ENCODE assay signal across 8 mouse cellular contexts in genomic region chr15:102324654-102325473, GRCm38 (mm10). TPM values are rescaled to one million over a fixed set of nuclear protein-coding genes. Genes with fewer than 3 reads are reported as not detected.
A peak's percentile ranks its signal among the peaks of the same experiment; 100 is the strongest.
DNase-seq lines count a peak whose midpoint lies in the region; ATAC-seq and TF ChIP-seq lines count a peak whose summit lies in the region.

No protein-coding gene starts in this region.

- H3K36me3 ChIP-seq in ES-E14 (ENCODE audit: control insufficient read depth, insufficient read depth, low read length, poor library complexity, severe bottlenecking): peaks cover 30% of the 10 kb centered on the region
- peaks cover 34% of the 10 kb centered on the region for H3K36me3 ChIP-seq in hindbrain, embryonic 13.5 days
- H3K36me3 ChIP-seq in liver, embryonic 13.5 days: peaks cover 67% of the 10 kb centered on the region

- H3K9ac ChIP-seq in ES-E14 (ENCODE audit: insufficient read depth, low read depth, low read length, poor library complexity, severe bottlenecking): peak overlapping the region; percentile 13; the same call in 1 of the 2 replicates
- H3K9ac ChIP-seq in hindbrain, embryonic 13.5 days: no peak overlapping the region
- no peak overlapping the region for H3K9ac ChIP-seq in liver, embryonic 13.5 days

- in situ Hi-C loops in ES-E14 (cut with MboI; ENCODE audit: low sequenced_read_pairs in 2 of 2, unreplicated experiment in 2 of 2): no loop called here

- H3K4me1 ChIP-seq in ES-E14 (ENCODE audit: control insufficient read depth in 2 of 2, insufficient read depth in 2 of 2, low read length in 2 of 2, poor library complexity in 1 of 2): peaks cover 1 to 2% of the 10 kb centered on the region in 2 experiments; a peak in 1 of 4 replicates
- peaks cover 13% of the 10 kb centered on the region for H3K4me1 ChIP-seq in hindbrain, embryonic 13.5 days (replicated peaks)
- H3K4me1 ChIP-seq in liver, embryonic 13.5 days (replicated peaks): peaks cover 14% of the 10 kb centered on the region

- ATAC-seq in hindbrain, embryonic 13.5 days (ENCODE audit: low FRiP score): no peak
- no peak for ATAC-seq in liver, embryonic 13.5 days (ENCODE audit: low read depth)

- WGBS in hindbrain, embryonic 13.5 days: 81% methylated on average over 12 of the region's 12 CpGs
- 70% methylated on average over 12 of the region's 12 CpGs for WGBS in liver, embryonic 13.5 days (ENCODE audit: insufficient replicate concordance)

- H3K9me3 ChIP-seq in ES-E14 (ENCODE audit: control insufficient read depth, insufficient read depth, low read depth, low read length): no peaks in the 10 kb centered on the region
- H3K9me3 ChIP-seq in hindbrain, embryonic 13.5 days: no peaks in the 10 kb centered on the region
- no peaks in the 10 kb centered on the region for H3K9me3 ChIP-seq in liver, embryonic 13.5 days (replicated peaks)

- H3K27me3 ChIP-seq in hindbrain, embryonic 13.5 days: no peaks in the 10 kb centered on the region
- no peaks in the 10 kb centered on the region for H3K27me3 ChIP-seq in liver, embryonic 13.5 days

- H3K27ac ChIP-seq in ES-E14 (ENCODE audit: insufficient read depth, low read depth, low read length, poor library complexity, severe bottlenecking): no peak overlapping the region
- no peak overlapping the region for H3K27ac ChIP-seq in hindbrain, embryonic 13.5 days
- 0 out of 2 replicates have a peak overlapping the region, but pooled peaks have one; percentile 2 for H3K27ac ChIP-seq in liver, embryonic 13.5 days

- peak; percentile 16 to 51 for DNase-seq in heart, adult 18-20 months
- no peak for DNase-seq in heart, adult 11 months
- no peak for DNase-seq in ES-E14 (ENCODE audit: low read depth, low spot score)
- no peak for DNase-seq in liver, embryonic 13.5 days
- DNase-seq in layer of hippocampus, postnatal 10 days (ENCODE audit: low spot score in 2 of 2): no peak
- DNase-seq in frontal cortex, adult 2 months (ENCODE audit: extremely low spot score in 1 of 2, low spot score in 1 of 2): no peak
- DNase-seq in layer of hippocampus, adult 9-11 months: no peak

- H3K4me2 ChIP-seq in hindbrain, embryonic 13.5 days: peak overlapping the region; percentile 85
- H3K4me2 ChIP-seq in liver, embryonic 13.5 days: peak overlapping the region; percentile 75

- H3K4me3 ChIP-seq in ES-E14 (ENCODE audit: insufficient read depth in 1 of 2, low read depth in 1 of 2, low read length in 2 of 2, poor library complexity in 1 of 2, severe bottlenecking in 1 of 2): peak overlapping the region; percentile 44 to 89
- H3K4me3 ChIP-seq in hindbrain, embryonic 13.5 days: peak overlapping the region; percentile 89; the same call in 1 of the 2 replicates
- 0 out of 2 replicates have a peak overlapping the region, but pooled peaks have one; percentile 15 for H3K4me3 ChIP-seq in liver, embryonic 13.5 days (replicated peaks)

TF ChIP-seq in ES-E14, 5 proteins besides CTCF, POLR2A, EP300 and RAD21:
- TF ChIP-seq CHD2 (IDR thresholded peaks at IDR 0.05; ENCODE audit: low read depth, low read length) (no peak), ZNF384 (IDR thresholded peaks at IDR 0.05; ENCODE audit: low read depth, low read length) (no peak), HCFC1 (IDR thresholded peaks at IDR 0.05; ENCODE audit: borderline replicate concordance, insufficient read depth, low read length) (no peak), MAFK (IDR thresholded peaks at IDR 0.05; ENCODE audit: insufficient read depth, low read depth, low read length) (no peak), ZC3H11A (IDR thresholded peaks at IDR 0.05; ENCODE audit: borderline replicate concordance, low read depth, low read length) (no peak)
TF ChIP-seq in ES-E14: peak in this region for 0.

RNA-seq across cellular contexts. Expression of gene Pfdn5, which starts 1.1 kb away (rescaled TPM):
- 100 to 1,000 TPM; 340 to 348 TPM for total RNA-seq in heart, adult 18-20 months (2021)
- 139 and 201 TPM in 2 replicates for total RNA-seq in ES-E14 (2012; rRNA removed)
- 502 and 514 TPM in 2 replicates for polyA plus RNA-seq in hindbrain, embryonic 13.5 days (2015; fragmentation: Nextera tagmentation; extraction: Ambion mirVana)
- polyA plus RNA-seq in liver, embryonic 13.5 days (2015; fragmentation: Nextera tagmentation; extraction: Ambion mirVana): 133 and 151 TPM in 2 replicates
- 100 to 1,000 TPM; 379 to 390 TPM for total RNA-seq in layer of hippocampus, postnatal 10 days (2021)
- polyA plus RNA-seq in frontal cortex, adult 2 months (2012; rRNA removed): 485 and 514 TPM in 2 replicates

RNA-seq across cellular contexts. Expression of gene Myg1, which starts 6.6 kb away (rescaled TPM):
- total RNA-seq in heart, adult 18-20 months (2021): 10 to 100 TPM; 25.0 to 26.0 TPM
- 84.7 and 109 TPM in 2 replicates for total RNA-seq in ES-E14 (2012; rRNA removed)
- polyA plus RNA-seq in hindbrain, embryonic 13.5 days (2015; fragmentation: Nextera tagmentation; extraction: Ambion mirVana): 91.8 and 96.4 TPM in 2 replicates
- 46.0 and 48.6 TPM in 2 replicates for polyA plus RNA-seq in liver, embryonic 13.5 days (2015; fragmentation: Nextera tagmentation; extraction: Ambion mirVana)
- 10 to 100 TPM; 61.8 to 62.8 TPM for total RNA-seq in layer of hippocampus, postnatal 10 days (2021)
- 87.9 and 91.1 TPM in 2 replicates for polyA plus RNA-seq in frontal cortex, adult 2 months (2012; rRNA removed)

RNA-seq across cellular contexts. Expression of gene Aaas, which starts 25.7 kb away (rescaled TPM):
- 10 to 100 TPM in 1 of 2 experiments, 1 to 10 TPM in 1; 9.8 to 12.1 TPM for total RNA-seq in heart, adult 18-20 months (2021)
- total RNA-seq in ES-E14 (2012; rRNA removed): 69.2 and 86.0 TPM in 2 replicates
- 33.3 and 34.8 TPM in 2 replicates for polyA plus RNA-seq in hindbrain, embryonic 13.5 days (2015; fragmentation: Nextera tagmentation; extraction: Ambion mirVana)
- 60.9 and 61.9 TPM in 2 replicates for polyA plus RNA-seq in liver, embryonic 13.5 days (2015; fragmentation: Nextera tagmentation; extraction: Ambion mirVana)
- total RNA-seq in layer of hippocampus, postnatal 10 days (2021): 10 to 100 TPM; 23.2 to 26.3 TPM
- 18.1 and 18.6 TPM in 2 replicates for polyA plus RNA-seq in frontal cortex, adult 2 months (2012; rRNA removed)

RNA-seq across cellular contexts. Expression of gene Espl1, which starts 28.8 kb away (rescaled TPM):
- total RNA-seq in heart, adult 18-20 months (2021): under 1 TPM; 0.54 to 0.92 TPM
- 84.1 TPM in 2 replicates for total RNA-seq in ES-E14 (2012; rRNA removed)
- polyA plus RNA-seq in hindbrain, embryonic 13.5 days (2015; fragmentation: Nextera tagmentation; extraction: Ambion mirVana): 7.0 and 7.2 TPM in 2 replicates
- 23.3 and 26.3 TPM in 2 replicates for polyA plus RNA-seq in liver, embryonic 13.5 days (2015; fragmentation: Nextera tagmentation; extraction: Ambion mirVana)
- total RNA-seq in layer of hippocampus, postnatal 10 days (2021): 1 to 10 TPM; 4.5 to 6.2 TPM
- 1.6 TPM in 2 replicates for polyA plus RNA-seq in frontal cortex, adult 2 months (2012; rRNA removed)

RNA-seq across cellular contexts. Expression of gene Sp7, which starts 42.1 kb away (rescaled TPM):
- not detected for total RNA-seq in heart, adult 18-20 months (2021)
- total RNA-seq in ES-E14 (2012; rRNA removed): 0.09 TPM in 1 of 2 replicates, not detected in the other
- polyA plus RNA-seq in hindbrain, embryonic 13.5 days (2015; fragmentation: Nextera tagmentation; extraction: Ambion mirVana): 1.1 and 1.2 TPM in 2 replicates
- 0.07 and 0.09 TPM in 2 replicates for polyA plus RNA-seq in liver, embryonic 13.5 days (2015; fragmentation: Nextera tagmentation; extraction: Ambion mirVana)
- total RNA-seq in layer of hippocampus, postnatal 10 days (2021): under 1 TPM; 0.18 to 0.27 TPM
- polyA plus RNA-seq in frontal cortex, adult 2 months (2012; rRNA removed): 18.4 and 22.0 TPM in 2 replicates

Comparison
In these comparisons a context has a peak if more than half of its experiments do, and no peak if none do; other contexts are left out.
1. DNase-seq: peak in heart, adult 18-20 months (2 of 2); none in heart, adult 11 months (single experiment), ES-E14 (single experiment), liver, embryonic 13.5 days (single experiment), layer of hippocampus, postnatal 10 days (0 of 2), frontal cortex, adult 2 months (0 of 2) and layer of hippocampus, adult 9-11 months (single experiment).
2. H3K4me3 ChIP-seq: peak in every context shown above with its lines; median percentile 89 in hindbrain, embryonic 13.5 days; 66 in ES-E14; 15 in liver, embryonic 13.5 days.